Mouse (Mus musculus) limb, embryonic 10.5 days (tissue): Measurements from ENCODE around the gene Pld6. TPM values are rescaled to one million over a fixed set of nuclear protein-coding genes. Genes with fewer than 3 reads are reported as not detected.
A peak's percentile ranks its signal among the peaks of the same experiment; 100 is the strongest.

Source experiments
- DNase-seq: peaks from one replicate; pipeline ENCODE4 v3.0.0-alpha.2; 2017; ENCODE audit warnings: low spot score
- H3K27ac ChIP-seq: fragments of 300-500 bp; sonication (generic); 2 replicates; pipeline ENCODE4 v1.5.1; 2016; ENCODE audit warnings: mild to moderate bottlenecking
- H3K27me3 ChIP-seq: fragments of 300-500 bp; sonication (generic); 2 replicates; pipeline ENCODE4 v1.6.1; 2016; ENCODE audit warnings: low read depth, mild to moderate bottlenecking; ENCODE audit not compliant: poor library complexity, severe bottlenecking
- H3K36me3 ChIP-seq: fragments of 300-500 bp; sonication (generic); 2 replicates; pipeline ENCODE4 v1.6.1; 2016; ENCODE audit warnings: mild to moderate bottlenecking, moderate library complexity
- H3K4me1 ChIP-seq: fragments of 300-500 bp; sonication (generic); 2 replicates; pipeline ENCODE4 v1.6.1; 2016
- H3K4me3 ChIP-seq: fragments of 300-500 bp; sonication (generic); 2 replicates; pipeline ENCODE4 v1.5.1; 2016; ENCODE audit warnings: mild to moderate bottlenecking, moderate library complexity
- H3K9me3 ChIP-seq: fragments of 300-500 bp; sonication (generic); replicated peaks from 2 replicates; pipeline ENCODE4 v1.6.1; 2016; ENCODE audit warnings: mild to moderate bottlenecking
- WGBS: fragments of 180-500 bp; shearing (Covaris S2); methylation state at CpG from one replicate; pipeline ENCODE4 v1.1.7; 2016; 5-methylcytosine and 5-hydroxymethylcytosine counted together
- polyA plus RNA-seq: library from polyadenylated mRNA; unstranded; fragments of >200 nt; fragmentation: Nextera tagmentation; extraction: Ambion mirVana; gene quantifications from 2 replicates; pipeline ENCODE4 v1.2.1, GENCODE M21; 2016

The Pld6 gene
- polyA plus RNA-seq, 1 experiment from 2014 or later, result 4.5 TPM

GRCm38 (mm10) chr11:59778874-59779223, 8.6 kb downstream of the Pld6 start:
- peaks cover 48% of the 10 kb centered on the region for H3K36me3 ChIP-seq

GRCm38 (mm10) chr11:59778181-59778873, 9.1 kb downstream of the Pld6 start:
- WGBS, result 54% methylated on average over 9 of the region's 9 CpGs

More at GRCm38 (mm10) chr11:59778874-59779223, 8.6 kb downstream of the Pld6 start:
- H3K27ac ChIP-seq, result no peak overlapping the region
- H3K4me1 ChIP-seq, result no peaks in the 10 kb centered on the region
- 92% methylated on average over 1 of the region's 1 CpGs for WGBS
- no peak overlapping the region for H3K4me3 ChIP-seq
- DNase-seq, result no peak
- no peaks in the 10 kb centered on the region for H3K27me3 ChIP-seq
- no peaks in the 10 kb centered on the region for H3K9me3 ChIP-seq

GRCm38 (mm10) chr11:59777259-59777658, 10.2 kb downstream of the Pld6 start:
- no peaks in the 10 kb centered on the region for H3K4me1 ChIP-seq
- no peak for DNase-seq
- H3K36me3 ChIP-seq, result peaks cover 62% of the 10 kb centered on the region
- no peaks in the 10 kb centered on the region for H3K9me3 ChIP-seq
- no peak overlapping the region for H3K27ac ChIP-seq
- no peak overlapping the region for H3K4me3 ChIP-seq
- 88% methylated on average over 5 of the region's 5 CpGs for WGBS
- no peaks in the 10 kb centered on the region for H3K27me3 ChIP-seq

More at GRCm38 (mm10) chr11:59778181-59778873, 9.1 kb downstream of the Pld6 start:
- Histone ChIP-seq H3K4me3 (no peak overlapping the region), H3K36me3 (peaks cover 53% of the 10 kb centered on the region), H3K27me3 (no peaks in the 10 kb centered on the region), H3K9me3 (no peaks in the 10 kb centered on the region), H3K27ac (no peak overlapping the region), H3K4me1 (no peaks in the 10 kb centered on the region)
- peak; percentile 83 for DNase-seq

GRCm38 (mm10) chr11:59775435-59776148, 11.9 kb downstream of the Pld6 start:
- 92% methylated on average over 13 of the region's 13 CpGs for WGBS
- DNase-seq, result no peak
- H3K4me3 ChIP-seq, result no peak overlapping the region

GRCm38 (mm10) chr11:59774522-59774921, 12.9 kb downstream of the Pld6 start:
- WGBS, result 90% methylated on average over 4 of the region's 4 CpGs
- Histone ChIP-seq H3K36me3 (peaks cover 90% of the 10 kb centered on the region), H3K4me3 (no peak overlapping the region), H3K9me3 (no peaks in the 10 kb centered on the region), H3K4me1 (no peaks in the 10 kb centered on the region), H3K27ac (no peak overlapping the region), H3K27me3 (no peaks in the 10 kb centered on the region)
- no peak for DNase-seq

More at GRCm38 (mm10) chr11:59775435-59776148, 11.9 kb downstream of the Pld6 start:
- Histone ChIP-seq H3K9me3 (no peaks in the 10 kb centered on the region), H3K36me3 (peaks cover 79% of the 10 kb centered on the region), H3K27ac (no peak overlapping the region), H3K4me1 (no peaks in the 10 kb centered on the region), H3K27me3 (no peaks in the 10 kb centered on the region)

- no peak overlapping the region for H3K27ac ChIP-seq
- DNase-seq, result no peak
- WGBS, result 93% methylated on average over 4 of the region's 4 CpGs
- H3K36me3 ChIP-seq, result peaks cover 98% of the 10 kb centered on the region
- no peaks in the 10 kb centered on the region for H3K9me3 ChIP-seq
- no peaks in the 10 kb centered on the region for H3K4me1 ChIP-seq
- H3K27me3 ChIP-seq, result no peaks in the 10 kb centered on the region
- no peak overlapping the region for H3K4me3 ChIP-seq
These were observed 14.5 kb downstream of the Pld6 start for GRCm38 (mm10) chr11:59772902-59773301.

GRCm38 (mm10) chr11:59772291-59772690, 15.2 kb downstream of the Pld6 start:
- WGBS, result 92% methylated on average over 2 of the region's 2 CpGs
- H3K27ac ChIP-seq, result no peak overlapping the region
- no peaks in the 10 kb centered on the region for H3K9me3 ChIP-seq
- H3K4me1 ChIP-seq, result no peaks in the 10 kb centered on the region
- H3K4me3 ChIP-seq, result no peak overlapping the region
- no peaks in the 10 kb centered on the region for H3K27me3 ChIP-seq
- H3K36me3 ChIP-seq, result peaks cover 99% of the 10 kb centered on the region
- no peak for DNase-seq

GRCm38 (mm10) chr11:59770753-59771152, 16.7 kb downstream of the Pld6 start:
- no peaks in the 10 kb centered on the region for H3K4me1 ChIP-seq
- 95% methylated on average over 7 of the region's 7 CpGs for WGBS
- H3K4me3 ChIP-seq, result no peak overlapping the region
- peaks cover 98% of the 10 kb centered on the region for H3K36me3 ChIP-seq
- no peaks in the 10 kb centered on the region for H3K27me3 ChIP-seq
- H3K9me3 ChIP-seq, result no peaks in the 10 kb centered on the region
- H3K27ac ChIP-seq, result no peak overlapping the region
- no peak for DNase-seq

GRCm38 (mm10) chr11:59769738-59770137, 17.7 kb downstream of the Pld6 start:
- H3K36me3 ChIP-seq, result peaks cover 98% of the 10 kb centered on the region
- no peak overlapping the region for H3K4me3 ChIP-seq
- no peaks in the 10 kb centered on the region for H3K9me3 ChIP-seq
- DNase-seq, result no peak
- no peaks in the 10 kb centered on the region for H3K27me3 ChIP-seq
- WGBS, result 92% methylated on average over 6 of the region's 6 CpGs
- H3K4me1 ChIP-seq, result no peaks in the 10 kb centered on the region
- H3K27ac ChIP-seq, result no peak overlapping the region

GRCm38 (mm10) chr11:59769307-59769706, 18.1 kb downstream of the Pld6 start:
- WGBS, result 88% methylated on average over 2 of the region's 2 CpGs
- peaks cover 98% of the 10 kb centered on the region for H3K36me3 ChIP-seq

GRCm38 (mm10) chr11:59760796-59761195, 26.6 kb downstream of the Pld6 start:
- 93% methylated on average over 6 of the region's 6 CpGs for WGBS
- Histone ChIP-seq H3K9me3 (no peaks in the 10 kb centered on the region), H3K36me3 (peaks cover 93% of the 10 kb centered on the region), H3K4me1 (no peaks in the 10 kb centered on the region), H3K27me3 (no peaks in the 10 kb centered on the region), H3K27ac (no peak overlapping the region), H3K4me3 (no peak overlapping the region)
- DNase-seq, result no peak

More at GRCm38 (mm10) chr11:59769307-59769706, 18.1 kb downstream of the Pld6 start:
- Histone ChIP-seq H3K4me1 (no peaks in the 10 kb centered on the region), H3K27ac (no peak overlapping the region), H3K4me3 (no peak overlapping the region), H3K27me3 (no peaks in the 10 kb centered on the region), H3K9me3 (no peaks in the 10 kb centered on the region)
- DNase-seq, result no peak

- Histone ChIP-seq H3K4me3 (no peak overlapping the region), H3K9me3 (no peaks in the 10 kb centered on the region), H3K4me1 (no peaks in the 10 kb centered on the region), H3K27ac (no peak overlapping the region), H3K27me3 (no peaks in the 10 kb centered on the region), H3K36me3 (peaks cover 93% of the 10 kb centered on the region)
- 89% methylated on average over 2 of the region's 2 CpGs for WGBS
- no peak for DNase-seq
These were observed 27.8 kb downstream of the Pld6 start for GRCm38 (mm10) chr11:59759626-59760025.

GRCm38 (mm10) chr11:59759178-59759577, 28.3 kb downstream of the Pld6 start:
- Histone ChIP-seq H3K27me3 (no peaks in the 10 kb centered on the region), H3K4me3 (no peak overlapping the region), H3K9me3 (no peaks in the 10 kb centered on the region), H3K27ac (no peak overlapping the region), H3K4me1 (no peaks in the 10 kb centered on the region), H3K36me3 (peaks cover 93% of the 10 kb centered on the region)
- 91% methylated on average over 4 of the region's 4 CpGs for WGBS
- no peak for DNase-seq
